Mouse (Mus musculus) neural tube, embryonic 11.5 days (tissue): ENCODE measurements around the gene Pdgfc. TPM values are rescaled to one million over a fixed set of nuclear protein-coding genes. Genes with fewer than 3 reads are reported as not detected.

Experiments
- ATAC-seq: fragments of 200-750 bp; cut with Nextera tagmentation; 2 replicates; pipeline ENCODE4 v1.8.0; 2017; ENCODE audit warnings: moderate number of reproducible peaks, mild to moderate bottlenecking, moderate TSS enrichment, moderate library complexity; ENCODE audit not compliant: insufficient read depth, low FRiP score, low TSS enrichment
- DNase-seq: peaks from one replicate; pipeline ENCODE4 v3.0.0-alpha.2; 2015; ENCODE audit warnings: low spot score
- H3K27ac ChIP-seq: fragments of 300-500 bp; sonication (generic); 2 replicates; pipeline ENCODE4 v1.5.1; 2014; ENCODE audit warnings: low read depth, mild to moderate bottlenecking, low read length
- H3K27me3 ChIP-seq: fragments of 300-500 bp; sonication (generic); 2 replicates; pipeline ENCODE4 v1.6.1; 2014; ENCODE audit warnings: mild to moderate bottlenecking, low read length, mixed read lengths; ENCODE audit not compliant: control insufficient read depth, insufficient read depth
- H3K36me3 ChIP-seq: fragments of 300-500 bp; sonication (generic); 2 replicates; pipeline ENCODE4 v1.6.1; 2014; ENCODE audit warnings: mild to moderate bottlenecking, low read length, moderate library complexity, mixed read lengths; ENCODE audit not compliant: control insufficient read depth, insufficient read depth
- H3K4me1 ChIP-seq: fragments of 300-500 bp; sonication (generic); 2 replicates; pipeline ENCODE4 v1.6.1; 2014; ENCODE audit warnings: low read length, mixed read lengths; ENCODE audit not compliant: control insufficient read depth, insufficient read depth
- H3K4me2 ChIP-seq: fragments of 300-500 bp; sonication (generic); 2 replicates; pipeline ENCODE4 v1.6.1; 2014; ENCODE audit warnings: low read depth, mild to moderate bottlenecking, moderate library complexity
- H3K4me3 ChIP-seq: fragments of 300-500 bp; sonication (generic); 2 replicates; pipeline ENCODE4 v1.5.1; 2014; ENCODE audit warnings: low read depth, low read length
- H3K9ac ChIP-seq: fragments of 300-500 bp; sonication (generic); 2 replicates; pipeline ENCODE4 v1.6.1; 2014; ENCODE audit warnings: mild to moderate bottlenecking, low read length
- H3K9me3 ChIP-seq: fragments of 300-500 bp; sonication (generic); 2 replicates; pipeline ENCODE4 v1.6.1; 2016; ENCODE audit warnings: low read length; ENCODE audit not compliant: control insufficient read depth
- WGBS: fragments of 180-500 bp; shearing (Covaris S2); extraction: QIAGEN DNeasy Blood & Tissue Kit; methylation state at CpG from one replicate; pipeline ENCODE4 v1.1.7; 2014; 5-methylcytosine and 5-hydroxymethylcytosine counted together
- polyA plus RNA-seq: library from polyadenylated mRNA; unstranded; fragments of >200 nt; fragmentation: Nextera tagmentation; extraction: Ambion mirVana; gene quantifications from 2 replicates; pipeline ENCODE4 v1.2.1, GENCODE M21; 2014

Pdgfc gene
- polyA plus RNA-seq, 1 experiment from 2014 or later: 21.7 TPM

DNA sequence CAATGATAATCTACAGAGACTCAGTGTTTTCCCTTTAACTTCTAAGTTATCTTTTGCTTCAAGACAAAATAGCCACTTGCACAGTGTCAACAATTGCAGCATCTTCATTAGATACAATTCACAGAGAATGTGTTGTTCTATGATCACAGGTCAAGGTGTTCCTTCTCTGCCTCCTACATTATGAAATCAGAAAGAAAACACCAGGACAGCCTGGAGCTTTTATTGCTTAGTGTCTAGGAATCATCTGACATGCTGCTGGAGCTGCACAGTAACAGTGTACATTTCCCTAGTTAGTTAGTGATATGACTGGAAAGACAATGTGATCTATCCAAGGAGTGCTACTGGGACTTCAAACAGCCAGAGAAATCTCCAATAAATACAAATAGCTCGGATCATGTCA is 118.2 kb downstream of the Pdgfc start:
- H3K9ac ChIP-seq: no peak overlapping the region
- H3K27ac ChIP-seq: no peak overlapping the region
- H3K4me2 ChIP-seq: no peak overlapping the region
- 72% methylated on average over 1 of the region's 1 CpGs for WGBS
- no peaks in the 10 kb centered on the region for H3K36me3 ChIP-seq
- H3K9me3 ChIP-seq: no peaks in the 10 kb centered on the region
- H3K4me1 ChIP-seq: no peaks in the 10 kb centered on the region
- DNase-seq (no peak), ATAC-seq (no peak)
- H3K4me3 ChIP-seq: no peak overlapping the region
- no peaks in the 10 kb centered on the region for H3K27me3 ChIP-seq

- no peaks in the 10 kb centered on the region for H3K36me3 ChIP-seq
- no peak overlapping the region for H3K27ac ChIP-seq
- no peaks in the 10 kb centered on the region for H3K4me1 ChIP-seq
- H3K4me3 ChIP-seq: no peak overlapping the region
- DNase-seq: no peak
- H3K9ac ChIP-seq: no peak overlapping the region
- no peak overlapping the region for H3K4me2 ChIP-seq
- no peaks in the 10 kb centered on the region for H3K9me3 ChIP-seq
- H3K27me3 ChIP-seq: no peaks in the 10 kb centered on the region
- no peak for ATAC-seq
Observed at GRCm38 (mm10) chr3:81160457-81161165, 124.4 kb downstream of the Pdgfc start.

GRCm38 (mm10) chr3:81162129-81162528 is 125.9 kb downstream of the Pdgfc start:
- no peaks in the 10 kb centered on the region for H3K4me1 ChIP-seq
- no peak overlapping the region for H3K27ac ChIP-seq
- 92% methylated on average over 4 of the region's 4 CpGs for WGBS

DNA sequence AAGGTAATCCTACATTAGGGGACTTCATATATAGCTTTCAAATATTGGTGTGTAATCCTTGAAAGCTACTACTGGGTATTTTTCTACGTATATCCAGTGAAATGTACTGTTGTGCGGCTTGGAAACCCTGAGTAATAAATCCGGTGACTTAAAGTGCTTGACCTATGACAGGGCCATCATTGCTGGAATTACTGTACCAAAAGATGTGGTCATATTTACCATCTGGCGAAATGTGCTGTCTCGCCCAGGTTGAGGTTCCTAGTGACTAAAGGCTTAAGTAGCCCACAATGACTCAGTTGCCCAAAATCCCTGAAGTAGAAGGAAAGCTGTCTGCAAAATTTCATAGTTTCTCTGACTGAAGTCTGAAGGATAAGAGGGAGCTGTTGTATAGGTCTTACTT is 127.9 kb downstream of the Pdgfc start:
- no peak overlapping the region for H3K9ac ChIP-seq
- no peak overlapping the region for H3K4me3 ChIP-seq
- H3K27ac ChIP-seq: no peak overlapping the region
- no peaks in the 10 kb centered on the region for H3K9me3 ChIP-seq
- no peaks in the 10 kb centered on the region for H3K36me3 ChIP-seq
- ATAC-seq: no peak
- whole genome bisulfite sequencing: 91% methylated on average over 5 of the region's 5 CpGs
- no peaks in the 10 kb centered on the region for H3K27me3 ChIP-seq
- no peaks in the 10 kb centered on the region for H3K4me1 ChIP-seq
- no peak overlapping the region for H3K4me2 ChIP-seq
- DNase-seq: no peak

More at GRCm38 (mm10) chr3:81162129-81162528, 125.9 kb downstream of the Pdgfc start:
- H3K4me2 ChIP-seq: no peak overlapping the region
- H3K36me3 ChIP-seq: no peaks in the 10 kb centered on the region
- H3K9ac ChIP-seq: no peak overlapping the region
- no peak for ATAC-seq
- H3K27me3 ChIP-seq: no peaks in the 10 kb centered on the region
- H3K4me3 ChIP-seq: no peak overlapping the region
- no peak for DNase-seq
- no peaks in the 10 kb centered on the region for H3K9me3 ChIP-seq

GRCm38 (mm10) chr3:81170073-81170809 is 134.0 kb downstream of the Pdgfc start:
- H3K4me1 ChIP-seq: no peaks in the 10 kb centered on the region
- WGBS: 71% methylated on average over 4 of the region's 4 CpGs
- H3K9me3 ChIP-seq: no peaks in the 10 kb centered on the region
- no peak overlapping the region for H3K9ac ChIP-seq
- no peaks in the 10 kb centered on the region for H3K27me3 ChIP-seq
- H3K27ac ChIP-seq: no peak overlapping the region
- no peak overlapping the region for H3K4me3 ChIP-seq
- H3K4me2 ChIP-seq: no peak overlapping the region
- ATAC-seq (no peak), DNase-seq (no peak)
- no peaks in the 10 kb centered on the region for H3K36me3 ChIP-seq

GRCm38 (mm10) chr3:81174832-81175231 is 138.6 kb downstream of the Pdgfc start:
- no peak overlapping the region for H3K9ac ChIP-seq
- H3K4me3 ChIP-seq: no peak overlapping the region
- H3K27me3 ChIP-seq: no peaks in the 10 kb centered on the region
- no peaks in the 10 kb centered on the region for H3K36me3 ChIP-seq
- H3K9me3 ChIP-seq: no peaks in the 10 kb centered on the region
- DNase-seq (no peak), ATAC-seq (no peak)
- no peaks in the 10 kb centered on the region for H3K4me1 ChIP-seq
- WGBS: 90% methylated on average over 3 of the region's 3 CpGs
- no peak overlapping the region for H3K27ac ChIP-seq
- H3K4me2 ChIP-seq: no peak overlapping the region

- Histone ChIP-seq H3K9ac (no peak overlapping the region), H3K27ac (no peak overlapping the region), H3K9me3 (no peaks in the 10 kb centered on the region), H3K36me3 (no peaks in the 10 kb centered on the region), H3K27me3 (no peaks in the 10 kb centered on the region), H3K4me3 (no peak overlapping the region), H3K4me1 (no peaks in the 10 kb centered on the region), H3K4me2 (no peak overlapping the region)
- 89% methylated on average over 1 of the region's 1 CpGs for WGBS
- no peak for DNase-seq
- no peak for ATAC-seq
Observed at GRCm38 (mm10) chr3:81181319-81182013, 145.2 kb downstream of the Pdgfc start.

DNA sequence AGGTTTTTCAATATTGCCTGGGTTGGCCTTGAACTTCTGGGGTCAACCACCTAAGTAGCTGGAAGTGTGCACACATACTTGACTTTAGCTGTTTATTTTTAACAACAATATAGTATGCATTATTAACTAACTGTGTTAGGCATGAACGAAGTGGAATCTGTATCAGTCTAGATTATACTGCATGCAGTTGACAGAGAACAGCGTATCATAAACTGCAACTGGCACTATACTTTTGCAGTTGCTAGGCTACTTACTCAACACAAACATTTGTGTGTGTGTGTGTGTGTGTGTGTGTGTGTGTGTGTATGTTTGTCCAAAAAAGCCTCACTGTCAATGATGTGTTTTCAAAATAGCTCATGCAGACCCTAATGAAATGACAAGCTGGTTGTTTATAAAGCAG is 160.7 kb downstream of the Pdgfc start:
- DNase-seq: no peak
- Histone ChIP-seq H3K4me2 (no peak overlapping the region), H3K4me3 (no peak overlapping the region), H3K9ac (no peak overlapping the region), H3K4me1 (no peaks in the 10 kb centered on the region), H3K27me3 (no peaks in the 10 kb centered on the region), H3K27ac (no peak overlapping the region), H3K9me3 (no peaks in the 10 kb centered on the region), H3K36me3 (no peaks in the 10 kb centered on the region)
- ATAC-seq: no peak
- WGBS: 87% methylated on average over 2 of the region's 2 CpGs
